ENCODE assay signal across 31 mouse cellular contexts in the genomic region with DNA sequence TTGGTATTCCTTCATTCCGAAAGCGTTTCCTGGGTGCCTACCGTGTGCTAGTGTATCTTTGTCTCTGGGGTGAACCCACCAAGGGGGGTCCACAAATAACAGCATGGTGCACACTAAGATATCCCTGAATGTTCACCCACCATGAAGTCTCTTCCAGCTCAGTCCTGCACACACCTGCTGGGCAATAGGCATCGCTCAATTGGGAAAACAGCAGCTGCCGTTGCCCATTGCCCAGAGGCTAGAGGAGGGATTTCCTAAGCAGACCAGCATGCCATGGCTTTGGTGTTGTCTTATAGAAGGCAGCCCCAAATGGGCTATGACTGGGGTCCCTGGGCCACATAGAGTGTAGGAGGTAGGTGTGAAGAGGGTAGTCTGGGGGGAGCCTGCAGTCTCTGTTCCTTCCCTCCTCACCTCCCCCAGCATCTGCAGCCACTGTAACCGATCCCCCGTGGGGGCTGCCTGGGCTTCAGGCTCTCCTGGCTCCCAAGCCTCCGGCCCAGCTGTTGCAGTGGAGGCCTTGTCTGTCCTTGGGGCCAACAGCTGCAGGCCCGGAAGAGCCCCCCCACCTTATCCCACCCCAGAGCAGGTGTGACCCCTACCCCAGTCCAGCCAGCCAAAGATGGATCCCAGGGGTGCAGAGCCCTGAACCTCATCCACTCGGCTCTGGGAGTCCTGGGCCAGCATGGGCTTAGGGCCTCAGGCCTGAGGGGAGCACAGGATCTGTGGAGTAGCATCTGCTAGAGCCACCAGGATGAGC. TPM values are rescaled to one million over a fixed set of nuclear protein-coding genes. Genes with fewer than 3 reads are reported as not detected.
A peak's percentile ranks its signal among the peaks of the same experiment; 100 is the strongest.
DNase-seq lines count a peak whose midpoint lies in the region; ATAC-seq lines count a peak whose summit lies in the region.
"Had no signal": no experiment of that assay in that cellular context is flagged by ENCODE, and none has a peak within 500 bp of the region (broad histone marks: within the 10 kb centered on the region; RNA-seq: fewer than 3 reads in every experiment).

No protein-coding gene starts in this region.

- H3K4me1 ChIP-seq in limb, embryonic 12.5 days (replicated peaks), result no peaks in the 10 kb centered on the region
- H3K4me1 ChIP-seq in limb, embryonic 10.5 days, result no peaks in the 10 kb centered on the region
- peaks cover 6% of the 10 kb centered on the region for H3K4me1 ChIP-seq in embryonic facial prominence, embryonic 10.5 days
- H3K4me1 ChIP-seq in embryonic facial prominence, embryonic 14.5 days (ENCODE audit: control insufficient read depth, insufficient read depth, low read length), result no peaks in the 10 kb centered on the region
- H3K4me1 ChIP-seq: kidney, embryonic 15.5 days; neural tube, embryonic 15.5 days; stomach, embryonic 15.5 days had no signal

- WGBS in limb, embryonic 12.5 days, result 77% methylated on average over 10 of the region's 10 CpGs
- 82% methylated on average over 10 of the region's 10 CpGs for WGBS in limb, embryonic 10.5 days
- WGBS in embryonic facial prominence, embryonic 10.5 days, result 85% methylated on average over 10 of the region's 10 CpGs
- 70% methylated on average over 10 of the region's 10 CpGs for WGBS in embryonic facial prominence, embryonic 14.5 days

- H3K4me2 ChIP-seq in limb, embryonic 12.5 days, result no peak overlapping the region
- H3K4me2 ChIP-seq in embryonic facial prominence, embryonic 14.5 days (ENCODE audit: low read depth, low read length), result no peak overlapping the region
- H3K4me2 ChIP-seq: kidney, embryonic 15.5 days; neural tube, embryonic 15.5 days; stomach, embryonic 15.5 days had no signal

- no peaks in the 10 kb centered on the region for H3K9me3 ChIP-seq in limb, embryonic 12.5 days
- H3K9me3 ChIP-seq in limb, embryonic 10.5 days (replicated peaks), result no peaks in the 10 kb centered on the region
- H3K9me3 ChIP-seq in embryonic facial prominence, embryonic 10.5 days, result no peaks in the 10 kb centered on the region
- H3K9me3 ChIP-seq in embryonic facial prominence, embryonic 14.5 days (ENCODE audit: control insufficient read depth, low read length), result no peaks in the 10 kb centered on the region
- H3K9me3 ChIP-seq: G1E; kidney, embryonic 15.5 days; neural tube, embryonic 15.5 days; stomach, embryonic 15.5 days had no signal

- peaks cover 19% of the 10 kb centered on the region for H3K27me3 ChIP-seq in limb, embryonic 12.5 days
- peaks cover 39% of the 10 kb centered on the region for H3K27me3 ChIP-seq in limb, embryonic 10.5 days (ENCODE audit: low read depth, poor library complexity, severe bottlenecking)
- peaks cover 12% of the 10 kb centered on the region; the same call in 1 of the 2 replicates for H3K27me3 ChIP-seq in embryonic facial prominence, embryonic 10.5 days (replicated peaks; ENCODE audit: low read depth, poor library complexity, severe bottlenecking)
- H3K27me3 ChIP-seq in embryonic facial prominence, embryonic 14.5 days (replicated peaks; ENCODE audit: control insufficient read depth, insufficient read depth, low read length), result no peaks in the 10 kb centered on the region
- H3K27me3 ChIP-seq: CH12.LX; kidney, embryonic 15.5 days; neural tube, embryonic 15.5 days; Patski; stomach, embryonic 15.5 days had no signal

- no peak overlapping the region for H3K4me3 ChIP-seq in limb, embryonic 12.5 days (replicated peaks)
- H3K4me3 ChIP-seq in limb, embryonic 10.5 days, result no peak overlapping the region
- no peak overlapping the region for H3K4me3 ChIP-seq in embryonic facial prominence, embryonic 10.5 days
- H3K4me3 ChIP-seq in embryonic facial prominence, embryonic 14.5 days (ENCODE audit: low read depth, low read length), result no peak overlapping the region
- H3K4me3 ChIP-seq: kidney, embryonic 15.5 days; neural tube, embryonic 15.5 days; stomach, embryonic 15.5 days had no signal

- H3K36me3 ChIP-seq in limb, embryonic 12.5 days, result no peaks in the 10 kb centered on the region
- no peaks in the 10 kb centered on the region for H3K36me3 ChIP-seq in limb, embryonic 10.5 days
- H3K36me3 ChIP-seq in embryonic facial prominence, embryonic 10.5 days (replicated peaks), result no peaks in the 10 kb centered on the region
- no peaks in the 10 kb centered on the region for H3K36me3 ChIP-seq in embryonic facial prominence, embryonic 14.5 days (ENCODE audit: control insufficient read depth, insufficient read depth, low read length)
- H3K36me3 ChIP-seq: G1E; kidney, embryonic 15.5 days; neural tube, embryonic 15.5 days; stomach, embryonic 15.5 days had no signal

- no peak overlapping the region for H3K9ac ChIP-seq in limb, embryonic 12.5 days (replicated peaks)
- H3K9ac ChIP-seq in embryonic facial prominence, embryonic 14.5 days (ENCODE audit: low read depth, low read length), result no peak overlapping the region
- H3K9ac ChIP-seq: kidney, embryonic 15.5 days; neural tube, embryonic 15.5 days; stomach, embryonic 15.5 days had no signal

- H3K27ac ChIP-seq in limb, embryonic 12.5 days, result peak overlapping the region; percentile 5; the same call in 1 of the 2 replicates
- H3K27ac ChIP-seq in limb, embryonic 10.5 days, result no peak overlapping the region
- H3K27ac ChIP-seq in embryonic facial prominence, embryonic 10.5 days (replicated peaks), result peak overlapping the region; percentile 35; the same call in 1 of the 2 replicates
- no peak overlapping the region for H3K27ac ChIP-seq in embryonic facial prominence, embryonic 14.5 days (replicated peaks; ENCODE audit: low read depth, low read length)
- H3K27ac ChIP-seq: kidney, embryonic 15.5 days; neural tube, embryonic 15.5 days; stomach, embryonic 15.5 days had no signal

- peak; percentile 16; the same call in 1 of the 2 replicates for ATAC-seq in limb, embryonic 12.5 days (ENCODE audit: insufficient number of reproducible peaks, insufficient read depth, low FRiP score, low TSS enrichment, low read depth)
- ATAC-seq in embryonic facial prominence, embryonic 14.5 days (ENCODE audit: low read depth), result peak; percentile 60
- ATAC-seq: forebrain, embryonic 14.5 days; midbrain, embryonic 16.5 days; Patski had no signal

- DNase-seq in gastrocnemius, postnatal 4 days (ENCODE audit: low spot score in 2 of 2), result peak; percentile 50 to 63
- DNase-seq in gastrocnemius, adult 18-20 months (ENCODE audit: low spot score), result no peak
- DNase-seq in limb, embryonic 10.5 days (ENCODE audit: low spot score), result no peak
- DNase-seq in embryonic facial prominence, embryonic 10.5 days (ENCODE audit: low spot score), result no peak
- DNase-seq in embryonic facial prominence, embryonic 14.5 days (ENCODE audit: low spot score), result peak; percentile 69
- no peak for DNase-seq in testis, postnatal 10 days (ENCODE audit: low spot score)
- DNase-seq in adrenal gland, postnatal 25 days, result no peak
- DNase-seq: B cell, adult 2 months; cerebellum, adult 11 months; heart, adult 11 months; kidney, adult 11 months; kidney, postnatal 36 days; lung, postnatal 10 days; right cerebral cortex, adult 18-20 months; right cerebral cortex, postnatal 4 days had no signal

RNA-seq across cellular contexts. Expression of gene Sstr5, which starts 13.2 kb away (rescaled TPM):
- not detected for total RNA-seq in gastrocnemius, postnatal 4 days (2021)
- not detected for total RNA-seq in gastrocnemius, adult 18-20 months (2021)
- polyA plus RNA-seq in limb, embryonic 12.5 days (2016; fragmentation: Nextera tagmentation; extraction: Ambion mirVana), result 0.24 and 0.29 TPM in 2 replicates
- 0.20 TPM in 1 of 2 replicates, not detected in the other for polyA plus RNA-seq in limb, embryonic 10.5 days (2016; fragmentation: Nextera tagmentation; extraction: Ambion mirVana)
- polyA plus RNA-seq in embryonic facial prominence, embryonic 10.5 days (2016; fragmentation: Nextera tagmentation; extraction: Ambion mirVana), result 0.13 and 0.21 TPM in 2 replicates
- polyA plus RNA-seq in embryonic facial prominence, embryonic 14.5 days (2014; fragmentation: Nextera tagmentation; extraction: Ambion mirVana), result not detected in 2 replicates
- 0.21 TPM in 1 of 2 replicates, not detected in the other for total RNA-seq in adrenal gland, postnatal 25 days (2021)
- total RNA-seq: hematopoietic stem cell, adult 5-6 weeks; liver, adult 2 months had no signal
- polyA plus RNA-seq: G1E; kidney, embryonic 15.5 days; liver, adult 2 months; liver, embryonic 16.5 days; Patski; urinary bladder, adult 2 months had no signal

RNA-seq across cellular contexts. Expression of gene Tekt4, which starts 55.8 kb away (rescaled TPM):
- total RNA-seq in gastrocnemius, postnatal 4 days (2021), result not detected
- total RNA-seq in gastrocnemius, adult 18-20 months (2021), result not detected
- polyA plus RNA-seq in limb, embryonic 12.5 days (2016; fragmentation: Nextera tagmentation; extraction: Ambion mirVana), result not detected in 2 replicates
- polyA plus RNA-seq in limb, embryonic 10.5 days (2016; fragmentation: Nextera tagmentation; extraction: Ambion mirVana), result not detected in 2 replicates
- polyA plus RNA-seq in embryonic facial prominence, embryonic 10.5 days (2016; fragmentation: Nextera tagmentation; extraction: Ambion mirVana), result 0.33 TPM in 1 of 2 replicates, not detected in the other
- 0.22 and 3.0 TPM in 2 replicates for polyA plus RNA-seq in embryonic facial prominence, embryonic 14.5 days (2014; fragmentation: Nextera tagmentation; extraction: Ambion mirVana)
- not detected in 2 replicates for total RNA-seq in adrenal gland, postnatal 25 days (2021)
- total RNA-seq: adrenal gland, adult 18-20 months; adrenal gland, postnatal 4 days; CH12.LX; G1E; hematopoietic stem cell, adult 5-6 weeks; liver, adult 2 months had no signal
- polyA plus RNA-seq: embryonic facial prominence, embryonic 11.5 days; G1E; kidney, embryonic 15.5 days; liver, adult 2 months; Patski had no signal

Comparison
In these comparisons a context has a peak if more than half of its experiments do, and no peak if none do; other contexts are left out.
1. DNase-seq: peak in gastrocnemius, postnatal 4 days (2 of 2) and embryonic facial prominence, embryonic 14.5 days (single experiment); none in gastrocnemius, adult 18-20 months (single experiment), limb, embryonic 10.5 days (single experiment), embryonic facial prominence, embryonic 10.5 days (single experiment), testis, postnatal 10 days (single experiment) and adrenal gland, postnatal 25 days (single experiment).
2. H3K27ac ChIP-seq: peak in limb, embryonic 12.5 days (single experiment) and embryonic facial prominence, embryonic 10.5 days (single experiment); none in limb, embryonic 10.5 days (single experiment) and embryonic facial prominence, embryonic 14.5 days (single experiment).